Mouse (Mus musculus): ENCODE results near the gene Gm10964. TPM values are rescaled to one million over a fixed set of nuclear protein-coding genes. Genes with fewer than 3 reads are reported as not detected.

The Gm10964 gene
- not detected for total RNA-seq (2021)
- long read RNA-seq, experiment 1, partial matches to known transcripts: 0 of 5 reads
- long read RNA-seq, experiment 1, other reads (novel, unspliced or antisense): 5 of 5 reads
- long read RNA-seq, experiment 2, partial matches to known transcripts: 0 of 3 reads
- long read RNA-seq, experiment 2, other reads (novel, unspliced or antisense): 3 of 3 reads

DNA sequence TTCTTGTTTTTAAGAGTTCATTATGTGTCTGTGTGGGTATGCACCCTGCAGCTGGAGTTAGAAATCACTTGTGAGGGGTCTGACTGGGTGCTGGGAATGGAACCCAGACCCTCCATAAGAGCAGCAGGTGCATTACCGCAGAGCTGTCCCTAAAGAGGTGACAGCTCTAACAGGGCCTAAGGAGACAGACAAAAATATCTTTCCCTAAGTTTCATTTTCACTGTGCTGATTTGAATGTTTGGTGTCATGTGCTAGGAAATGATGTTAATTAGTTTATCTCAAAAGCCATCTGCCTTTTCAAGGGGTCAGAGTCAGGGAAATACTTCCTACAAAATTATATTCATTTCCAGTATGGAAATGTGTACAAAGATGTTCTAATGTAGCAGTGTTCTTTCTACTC, at the start of gene Gm10964:
TSS of gene Gm10964 (plus strand) at position 38 of the 400 bp plus-strand sequence.
- no peak for DNase-seq

DNA sequence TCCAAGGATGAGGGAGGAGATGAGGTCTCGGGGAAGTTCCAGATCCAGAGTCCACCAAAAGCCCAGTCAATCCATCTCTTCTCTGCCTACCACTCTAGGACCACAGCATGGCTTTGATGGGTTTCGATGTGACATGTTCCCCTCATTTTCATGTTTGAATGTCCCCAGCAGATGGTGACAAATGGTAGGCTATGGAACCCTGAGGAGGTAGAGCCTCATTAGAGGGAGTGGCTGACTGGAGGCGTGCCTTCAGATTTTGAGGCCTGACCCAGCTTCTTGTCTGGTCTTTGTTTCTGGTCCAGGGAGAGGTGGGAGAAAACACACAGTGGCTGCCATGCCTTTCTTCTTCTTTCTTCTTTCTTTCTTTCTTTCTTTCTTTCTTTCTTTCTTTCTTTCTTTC, 48.7 kb upstream of the Gm10964 start:
- no peak for DNase-seq

DNA sequence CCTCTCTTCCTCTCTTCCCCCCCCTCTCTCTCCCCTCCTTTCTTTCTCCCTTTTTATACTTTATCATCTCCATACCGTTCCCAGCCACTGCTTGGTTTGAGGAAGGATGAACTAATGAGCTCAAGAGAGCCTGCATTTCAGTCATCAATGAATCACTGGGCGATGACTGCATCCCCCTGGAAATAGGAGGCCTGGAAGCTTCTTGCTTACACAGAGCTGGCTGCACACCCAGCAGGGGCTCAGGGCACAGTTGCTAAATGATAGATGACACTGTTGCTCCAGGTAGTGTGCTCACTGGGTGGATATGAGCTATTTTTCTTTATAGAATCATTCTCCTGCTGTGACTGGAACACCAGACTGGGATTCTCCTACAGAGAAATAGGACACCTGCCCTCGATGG, 43.6 kb upstream of the Gm10964 start:
- no peak for DNase-seq

DNA sequence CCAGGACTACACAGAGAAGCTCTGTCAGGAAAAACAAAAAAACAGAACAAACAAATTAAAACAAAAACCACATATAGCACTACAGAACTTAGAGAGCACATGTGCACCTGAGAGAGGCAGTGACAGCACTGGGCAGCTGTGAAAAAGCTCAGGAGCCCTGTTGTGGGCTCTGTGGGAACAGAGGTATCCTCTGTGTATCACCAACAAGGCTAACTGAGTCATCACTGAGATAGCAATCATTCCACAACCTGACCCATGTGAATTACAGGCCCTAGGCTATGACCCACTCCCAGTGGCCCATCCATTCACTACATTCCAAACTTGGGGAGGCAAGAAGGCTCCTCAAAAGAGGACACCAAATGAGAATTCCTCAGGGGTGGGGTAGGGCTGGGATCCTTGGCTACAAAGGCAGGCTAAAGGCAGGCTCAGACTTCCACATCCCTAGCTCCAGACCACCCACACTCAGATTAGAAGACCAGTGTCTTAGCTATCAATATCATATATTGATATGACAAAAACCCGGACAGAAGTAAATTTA, 42.7 kb upstream of the Gm10964 start:
- no peak for DNase-seq

DNA sequence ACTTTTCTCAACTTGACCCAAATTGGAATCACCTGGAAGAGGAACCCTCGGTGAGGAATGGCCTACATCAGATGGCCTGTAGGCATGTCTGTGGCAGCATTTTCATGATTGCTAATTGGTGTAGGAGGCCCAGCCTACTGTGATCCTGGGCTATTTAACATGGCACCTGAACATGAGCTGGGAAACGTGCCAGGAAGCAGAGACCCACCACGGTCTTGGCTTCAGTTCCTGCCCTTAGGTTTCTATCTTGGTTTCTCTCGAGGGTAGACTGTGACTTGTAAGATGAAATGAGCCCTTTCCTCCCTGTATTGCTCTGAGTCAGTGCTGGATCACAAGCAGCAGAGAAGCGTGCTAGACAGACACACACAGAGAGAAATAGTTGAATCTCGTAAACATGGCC, 34.5 kb upstream of the Gm10964 start:
- DNase-seq: no peak

DNA sequence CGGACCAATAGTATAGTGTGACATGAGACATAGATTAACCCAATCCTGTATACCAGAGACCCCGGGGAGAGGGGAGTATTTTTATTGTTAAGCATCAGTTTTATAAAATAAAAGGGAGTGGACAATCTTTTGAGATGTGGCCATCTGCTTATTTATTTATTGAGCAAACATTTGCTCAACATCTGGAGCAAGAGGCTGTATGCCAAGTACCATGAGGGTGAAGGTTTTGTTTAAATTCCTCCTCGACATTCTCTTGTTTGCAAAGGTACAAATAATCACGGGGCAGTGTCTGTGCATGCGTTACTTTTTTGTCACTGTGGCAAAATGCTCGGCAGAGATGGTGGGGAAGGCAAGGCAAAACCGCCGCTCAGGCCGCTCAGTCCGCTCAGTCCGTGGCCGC, 33.7 kb upstream of the Gm10964 start:
- DNase-seq: no peak

DNA sequence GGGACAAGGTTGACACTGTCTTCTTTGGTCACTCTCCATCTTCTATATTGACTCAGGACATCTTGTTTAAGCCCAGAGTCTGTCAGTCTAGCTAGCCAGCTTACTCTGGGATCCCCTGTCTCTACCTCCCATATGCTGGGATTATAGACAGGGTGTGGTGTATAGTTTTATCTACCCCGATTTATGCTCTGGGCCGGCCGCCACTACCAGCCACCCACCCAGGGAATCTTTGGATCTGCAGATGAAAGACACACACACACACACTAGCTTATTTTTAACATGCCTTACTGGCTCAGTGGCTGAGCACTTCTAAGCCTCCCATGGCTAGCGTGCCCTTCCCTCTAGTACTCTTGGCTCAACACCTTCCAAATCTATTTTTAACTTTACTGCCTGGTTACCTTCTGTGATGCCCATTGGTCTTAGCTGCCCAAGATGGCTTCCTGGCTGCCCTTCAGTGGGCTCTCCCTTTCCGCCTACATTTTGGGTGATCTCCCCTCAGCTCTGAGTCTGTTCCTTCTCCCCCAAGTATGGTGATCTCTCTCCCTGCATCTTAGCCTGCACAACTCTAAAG, 29.6 kb upstream of the Gm10964 start:
- no peak for DNase-seq

DNA sequence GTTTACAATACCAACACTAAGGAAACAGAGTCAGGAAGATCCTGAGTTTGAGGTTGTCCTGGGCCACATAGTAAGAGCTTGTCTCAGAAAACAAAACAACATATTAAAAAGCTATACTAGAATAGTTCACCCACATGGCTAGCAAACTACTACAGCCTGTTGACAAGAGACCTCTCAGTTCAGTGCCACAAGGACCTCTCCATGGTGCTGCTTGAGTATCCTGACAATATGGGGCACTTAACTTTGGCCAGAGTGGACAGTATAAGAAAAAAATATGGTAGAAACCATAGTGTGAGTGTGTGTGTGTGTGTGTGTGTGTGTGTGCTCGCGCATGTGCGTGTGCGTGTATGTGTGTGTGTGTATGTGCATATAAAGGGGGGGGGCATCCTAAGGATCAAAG, 27.0 kb upstream of the Gm10964 start:
- DNase-seq: peak; percentile 21

DNA sequence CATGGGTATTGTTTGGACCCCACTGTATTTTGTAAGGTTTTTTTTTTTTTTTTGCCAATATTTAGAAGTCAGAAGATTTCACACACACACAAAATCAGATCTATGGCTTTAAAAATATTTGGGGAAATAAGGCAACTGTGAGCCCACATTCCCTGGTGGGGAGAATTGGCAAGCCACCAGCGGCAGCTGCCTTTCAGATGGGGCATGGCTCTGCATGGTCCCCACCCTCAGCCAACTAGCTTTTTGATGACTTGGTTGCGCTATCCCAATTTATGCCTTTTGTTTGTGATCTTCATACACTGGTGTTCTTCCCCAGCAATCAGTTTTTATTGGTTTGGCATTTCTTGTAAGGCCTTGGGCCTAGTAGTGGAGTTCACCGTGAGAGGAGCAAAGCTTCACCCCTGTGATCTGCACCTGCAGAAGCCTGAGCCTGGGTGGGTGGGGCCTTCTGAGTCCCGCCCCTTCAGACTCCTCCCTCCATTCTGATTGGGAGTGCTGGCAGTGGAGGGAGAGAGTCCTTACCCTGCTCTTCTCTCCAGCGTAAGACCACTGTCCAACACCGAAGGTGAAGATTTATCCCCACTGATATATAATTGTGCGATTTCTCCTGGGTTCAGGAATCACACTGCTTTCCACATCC, 24.8 kb upstream of the Gm10964 start:
- DNase-seq: no peak

DNA sequence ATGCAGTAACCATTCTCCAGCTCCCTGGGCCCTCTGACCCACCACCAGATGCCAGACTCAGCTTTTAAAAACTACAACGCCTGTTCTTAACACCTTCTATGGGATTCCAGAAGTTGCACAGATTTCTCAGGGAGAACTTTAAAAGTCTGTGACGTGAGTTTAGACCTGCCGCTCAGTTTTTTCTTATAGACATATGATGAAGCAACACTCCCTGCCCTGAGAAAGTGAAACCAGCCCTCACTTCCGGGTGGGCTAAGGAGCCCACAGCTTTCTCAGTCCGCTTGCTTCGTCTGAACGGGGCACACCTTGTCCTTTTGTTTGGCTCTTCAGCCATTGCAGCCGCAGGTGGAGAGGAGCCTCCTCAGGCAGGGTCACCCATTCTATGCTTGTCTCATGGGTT, 24.2 kb upstream of the Gm10964 start:
- DNase-seq: no peak

DNA sequence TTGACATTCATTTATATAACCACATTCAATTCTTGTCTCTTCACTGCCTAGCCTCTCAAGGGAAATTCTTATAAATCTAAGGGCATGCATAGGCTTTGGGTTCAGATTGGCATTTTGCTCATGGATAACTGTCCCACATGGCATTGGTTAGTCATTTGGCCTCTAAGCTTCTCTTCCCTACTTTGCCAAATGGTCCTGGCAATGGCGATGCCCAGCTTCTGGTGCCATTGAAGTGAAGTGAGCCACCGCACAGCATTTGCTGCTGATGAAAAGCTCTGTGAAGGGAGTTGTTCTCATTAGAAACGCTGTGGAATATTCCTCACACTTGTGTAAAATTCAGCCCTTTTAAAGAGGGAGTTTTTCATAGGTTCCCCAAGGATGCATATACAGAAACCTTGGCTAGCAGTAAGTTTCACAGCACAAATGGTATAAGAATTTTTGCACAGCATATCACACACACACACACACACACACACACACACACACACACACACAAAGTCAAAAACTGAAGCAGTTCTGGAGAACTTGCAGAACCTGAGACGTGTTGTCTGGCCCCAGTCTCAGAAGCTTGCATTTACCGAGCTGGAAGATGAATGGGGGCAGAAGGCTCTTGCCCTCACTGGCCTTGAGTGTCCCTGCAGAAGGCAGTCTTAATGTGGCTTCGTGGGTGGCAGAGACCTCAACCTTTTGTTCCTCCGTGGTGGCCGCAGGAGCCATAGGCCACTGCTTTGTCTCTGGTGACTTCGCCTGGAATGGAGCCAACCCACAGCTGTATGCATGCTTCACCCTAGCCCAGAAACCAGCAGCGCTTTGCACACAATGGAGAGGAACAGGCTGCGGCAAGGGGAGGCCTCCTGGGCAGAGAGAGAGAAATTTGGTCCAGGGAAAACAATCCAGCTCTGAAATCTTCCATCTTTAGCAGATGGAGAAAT, 23.1 kb upstream of the Gm10964 start:
- peak; percentile 52 for DNase-seq

DNA sequence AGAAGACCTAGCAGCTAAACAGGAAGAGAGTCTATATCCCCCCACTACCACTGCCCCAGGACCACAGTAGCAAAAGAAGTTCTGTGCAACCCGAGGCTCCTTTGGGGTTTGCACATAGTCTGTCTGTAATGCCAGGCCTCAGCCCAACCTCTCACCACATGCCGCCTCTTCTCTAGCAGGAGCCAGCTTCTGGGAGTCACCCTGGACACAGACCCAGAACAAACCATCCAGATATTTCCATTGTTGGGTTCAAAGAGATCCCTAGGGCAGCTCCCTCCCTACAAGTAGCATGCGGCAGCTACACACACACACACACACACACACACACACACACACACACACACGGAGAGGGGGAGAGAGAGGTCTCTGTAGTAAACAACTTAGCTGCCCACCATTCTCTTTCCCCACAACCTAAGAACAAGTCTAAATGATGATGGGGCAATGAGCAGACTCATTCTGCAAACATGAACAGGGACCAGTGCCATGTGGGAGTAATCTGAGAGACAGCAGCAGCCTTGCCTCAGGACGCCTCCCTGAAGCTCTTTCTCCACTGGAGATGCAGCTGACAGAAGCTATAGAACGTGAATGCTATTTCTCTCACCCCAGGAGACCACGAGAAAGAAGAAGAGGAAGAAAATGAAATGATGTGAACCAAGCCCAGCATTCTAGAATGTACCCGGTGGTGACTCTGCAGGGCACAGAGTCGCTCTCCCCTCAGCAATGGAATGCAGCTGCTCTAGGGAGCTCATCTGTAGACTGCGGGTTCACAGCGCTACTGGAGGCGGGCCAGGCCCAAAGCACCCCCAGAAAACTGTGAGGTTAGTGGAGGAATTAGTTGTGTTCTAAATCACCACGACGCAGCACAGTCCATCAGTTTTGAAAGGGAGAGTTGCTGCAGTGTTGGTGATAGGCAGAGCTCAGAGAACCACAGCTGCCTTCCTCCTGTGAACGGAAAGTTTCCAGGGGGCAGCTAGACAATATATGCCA, 22.1 kb upstream of the Gm10964 start:
- DNase-seq: no peak

DNA sequence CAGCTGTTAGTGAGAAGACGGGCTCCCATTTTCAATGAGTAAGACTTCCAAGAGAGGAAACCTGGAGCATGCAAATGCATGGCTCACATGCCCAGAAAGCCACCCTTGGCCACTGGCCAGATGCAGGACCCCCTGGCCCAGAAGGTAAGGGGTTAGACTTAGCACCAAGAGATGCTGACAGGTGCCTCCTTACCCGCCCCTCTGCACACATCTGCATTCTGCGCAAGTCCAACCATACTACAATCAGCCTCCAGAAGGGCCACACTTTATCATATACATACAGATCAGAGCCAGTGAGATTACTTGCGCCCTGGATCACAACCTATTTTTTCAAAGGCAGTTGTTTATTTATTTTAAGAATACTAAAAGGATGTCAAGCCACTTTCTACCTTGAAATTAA, 20.4 kb upstream of the Gm10964 start:
- no peak for DNase-seq

DNA sequence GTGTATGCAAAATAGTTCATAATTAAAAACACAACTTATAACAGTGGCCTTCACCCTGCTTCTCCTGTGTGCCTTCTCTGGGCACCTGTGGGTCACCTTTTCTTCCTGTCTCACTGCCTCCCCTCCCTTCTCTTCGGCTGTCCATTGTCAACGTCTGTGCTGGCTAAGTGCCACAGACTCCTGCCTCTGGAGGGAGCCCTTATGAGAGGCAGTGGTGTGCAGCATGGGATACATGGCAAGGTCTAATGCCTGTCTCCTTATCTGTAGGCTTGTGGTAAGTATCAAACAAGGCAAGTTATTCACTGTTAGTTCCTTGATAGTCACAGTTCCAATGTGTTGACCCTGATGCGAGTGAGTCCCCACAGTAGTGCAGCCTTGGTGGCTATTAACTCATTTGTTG, 15.0 kb upstream of the Gm10964 start:
- DNase-seq: no peak

DNA sequence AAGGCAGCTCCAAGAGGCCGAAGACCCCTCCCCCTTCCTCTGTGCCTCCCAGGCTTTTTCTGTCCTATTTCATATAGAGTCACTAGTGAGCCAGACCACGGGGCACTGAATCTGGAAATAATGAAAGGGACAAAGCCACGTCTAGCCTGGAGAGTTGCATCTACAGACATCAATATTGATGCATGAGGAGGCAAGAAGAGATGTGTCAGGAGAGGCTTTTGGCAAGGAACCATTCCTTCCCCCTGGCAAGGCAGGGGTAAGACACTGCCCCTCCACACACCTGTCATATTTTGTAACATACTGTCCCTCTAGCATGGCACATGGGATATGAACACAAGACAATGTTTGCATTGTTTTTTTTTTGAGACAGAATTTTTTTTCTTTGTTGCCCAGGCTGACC, 12.5 kb upstream of the Gm10964 start:
- DNase-seq: no peak

DNA sequence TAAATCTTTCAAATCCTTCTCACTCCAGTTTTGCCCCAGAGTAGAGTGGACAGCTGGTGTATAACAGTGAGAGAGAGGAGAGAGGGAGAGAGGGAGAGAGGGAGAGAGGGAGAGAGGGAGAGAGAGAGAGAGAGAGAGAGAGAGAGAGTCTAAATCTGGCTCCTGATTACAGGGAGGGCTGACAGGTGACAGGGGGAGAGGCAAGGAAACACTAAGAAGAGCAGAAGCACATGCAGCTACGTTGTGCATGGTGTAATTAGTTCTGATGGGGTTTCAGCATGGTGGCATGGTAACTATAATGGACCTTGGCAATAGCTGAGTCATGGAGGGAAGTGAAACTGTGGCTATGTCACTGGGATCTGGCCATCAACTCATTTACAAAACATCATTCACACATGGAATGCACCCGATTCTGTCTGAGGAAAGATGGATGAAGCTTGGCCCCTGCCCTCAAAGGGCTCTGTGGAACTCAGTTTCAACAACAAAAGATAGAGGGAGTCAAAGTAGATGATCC, 11.3 kb upstream of the Gm10964 start:
- no peak for DNase-seq

DNA sequence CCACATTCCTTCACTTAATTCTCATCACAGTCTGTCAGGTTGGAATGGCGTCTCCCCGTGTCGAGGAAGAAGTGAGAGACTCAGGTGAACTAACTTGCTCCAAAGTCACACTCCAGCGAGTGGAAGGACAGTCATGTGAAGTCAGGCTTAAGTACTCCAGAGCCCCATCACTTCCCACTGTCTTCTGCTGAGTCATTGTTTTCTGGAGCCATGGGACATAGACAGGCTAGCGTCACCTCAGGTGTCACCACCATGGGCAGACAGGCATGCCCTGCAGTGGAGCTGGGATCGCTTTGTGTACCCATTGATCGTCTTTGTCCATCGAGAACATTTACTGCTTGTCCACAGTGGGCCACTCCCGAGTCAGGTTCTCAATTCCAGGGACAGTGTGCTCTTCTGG, 9.3 kb upstream of the Gm10964 start:
- no peak for DNase-seq

DNA sequence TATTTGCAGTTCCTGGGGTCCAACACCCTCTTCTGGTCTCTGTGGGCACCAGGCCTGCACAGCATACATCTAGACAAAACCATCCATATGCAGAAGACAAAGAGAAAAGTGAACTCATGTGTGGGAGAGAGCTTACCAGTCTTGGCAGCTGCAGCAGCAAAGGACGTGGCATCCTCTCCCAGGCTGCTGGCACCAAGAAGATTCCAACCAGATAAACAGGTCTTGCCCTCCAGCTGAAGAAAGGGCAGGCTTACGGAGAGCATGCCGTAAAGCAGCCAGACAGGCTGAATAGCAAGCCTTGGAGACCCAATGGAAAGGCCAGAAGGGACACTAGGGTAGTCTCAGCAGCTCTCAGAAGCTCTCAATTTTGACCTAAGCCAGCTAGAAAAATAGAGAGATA, 7.0 kb upstream of the Gm10964 start:
- no peak for DNase-seq

DNA sequence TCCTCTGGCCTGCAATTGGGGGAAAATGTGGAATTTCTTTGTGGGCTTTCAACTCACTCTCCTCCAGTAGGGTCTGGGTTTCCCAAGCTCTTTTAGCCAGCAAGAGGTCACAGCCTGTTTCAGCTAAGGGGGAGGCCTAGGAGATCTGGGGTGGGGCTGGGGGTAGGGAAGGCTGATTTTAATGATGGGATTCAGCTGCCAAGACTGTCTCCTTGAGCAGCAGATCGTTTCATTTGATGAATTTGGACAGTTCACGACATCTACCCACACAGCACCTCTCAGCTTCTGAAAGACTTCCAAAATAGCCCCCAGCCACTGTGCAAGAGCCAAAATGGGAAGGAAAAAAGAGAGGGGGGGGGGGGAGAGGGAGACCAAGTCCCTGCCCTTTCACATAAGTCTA, 6.0 kb upstream of the Gm10964 start:
- no peak for DNase-seq

DNA sequence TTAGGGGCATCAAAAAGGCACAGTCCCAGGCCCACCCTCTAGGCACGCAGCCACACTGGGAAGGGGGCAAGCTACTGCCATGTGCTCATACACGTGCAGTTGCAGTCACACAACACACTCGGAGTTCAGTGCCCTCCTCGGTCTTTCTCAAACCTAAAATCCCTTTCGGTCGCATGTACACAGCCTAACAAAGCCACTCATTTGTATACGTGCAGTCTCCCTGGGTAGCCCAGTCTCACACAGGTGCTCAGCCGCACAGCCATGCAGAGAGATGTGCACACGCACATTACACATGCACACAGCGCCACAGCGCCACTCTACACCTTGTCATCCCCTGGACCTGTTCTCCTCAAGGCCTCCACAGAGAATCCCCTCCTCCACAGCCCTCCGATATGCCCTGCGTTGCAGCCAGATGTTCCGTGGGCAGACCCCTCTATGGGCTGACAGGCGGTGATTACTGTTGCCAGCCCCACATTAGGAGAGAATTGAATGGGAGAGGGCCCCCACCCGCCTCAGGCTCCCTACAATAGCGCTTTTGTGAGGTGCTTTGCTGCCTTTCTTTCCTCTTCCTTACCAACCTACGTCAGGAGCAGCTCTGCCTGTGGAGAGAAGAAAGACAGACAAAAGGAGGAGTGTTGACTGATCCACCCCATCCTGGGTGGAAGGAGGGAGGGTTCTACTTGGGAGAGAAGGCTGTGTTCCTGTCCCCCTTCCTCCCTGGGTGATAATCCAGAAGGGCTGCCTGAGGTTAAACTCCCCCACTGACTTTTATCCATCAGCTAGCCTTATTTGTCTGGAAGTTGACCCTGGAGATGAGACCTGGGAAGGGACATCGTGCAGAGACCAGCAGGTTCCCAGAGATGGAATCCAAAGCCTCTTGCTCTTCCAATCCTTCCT, 5.1 kb upstream of the Gm10964 start:
- DNase-seq: no peak
